Mouse (Mus musculus): ENCODE measurements around the gene Calr3. TPM values are rescaled to one million over a fixed set of nuclear protein-coding genes. Genes with fewer than 3 reads are reported as not detected.

Gene Calr3
- polyA plus RNA-seq, 1 experiment from 2014 or later, result 1.7 TPM

DNA sequence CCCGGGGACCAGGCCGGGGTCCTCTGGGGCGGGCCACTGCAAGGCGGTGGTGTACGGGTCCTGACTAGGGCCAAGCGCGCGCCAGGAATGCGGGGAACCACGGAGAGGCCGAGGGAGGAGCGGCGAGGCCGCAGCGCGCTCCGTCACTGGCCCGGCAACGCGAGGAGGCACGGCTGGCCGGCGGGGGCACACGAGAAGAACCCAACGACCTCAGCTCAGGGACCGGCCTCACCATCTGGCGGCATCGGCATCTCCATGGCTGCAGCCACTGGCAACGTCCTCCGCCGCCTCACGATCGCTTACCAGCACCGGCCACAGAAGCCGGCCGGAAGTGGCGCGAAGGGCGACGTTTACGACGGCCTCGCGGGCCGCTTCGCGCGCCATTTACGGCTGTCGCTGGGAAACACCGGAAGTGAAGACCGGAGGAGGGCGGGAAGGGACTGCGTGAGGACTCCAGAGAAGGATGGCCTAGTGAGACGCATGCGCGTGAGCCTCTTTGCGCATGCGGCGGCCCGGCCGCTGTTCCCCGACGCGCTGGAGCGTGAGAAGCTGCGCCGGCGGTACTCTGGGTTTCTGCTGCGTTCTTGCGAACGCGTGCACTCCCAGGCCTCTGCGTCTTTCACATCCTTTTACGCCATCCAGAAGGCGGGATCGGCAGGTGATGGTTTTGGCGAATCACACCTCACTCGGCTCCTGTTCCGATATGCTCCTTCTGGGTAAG is 31.3 kb upstream of the Calr3 start, which contains the start of gene Cherp:
Cherp (minus strand) TSS at position 401 of the 721 bp plus-strand sequence.
- WGBS, result under 1% methylated on average over 80 of the region's 80 CpGs
- H3K9ac ChIP-seq (ENCODE audit: low read length), result peak within 1 kb of the TSS; percentile 72
- ATAC-seq (replicated peaks; ENCODE audit: low FRiP score, low TSS enrichment, low read depth), result peak; percentile 94
- peaks cover 39% of the 10 kb centered on the region for H3K36me3 ChIP-seq (ENCODE audit: control insufficient read depth, insufficient read depth, low read length)
- H3K27ac ChIP-seq (ENCODE audit: low read depth), result peak within 1 kb of the TSS; percentile 79
- peak within 1 kb of the TSS; percentile 99 for H3K4me2 ChIP-seq (ENCODE audit: low read length)
- H3K4me3 ChIP-seq (ENCODE audit: low read depth, low read length), result peak within 1 kb of the TSS; percentile 97
- no peaks in the 10 kb centered on the region for H3K27me3 ChIP-seq (replicated peaks; ENCODE audit: control insufficient read depth, insufficient read depth, low read length)
- peak; percentile 92 for DNase-seq (ENCODE audit: low spot score)
- H3K4me1 ChIP-seq (replicated peaks; ENCODE audit: control insufficient read depth, insufficient read depth, low read length), result peaks cover 14% of the 10 kb centered on the region
- H3K9me3 ChIP-seq (ENCODE audit: control insufficient read depth, low read length), result peaks cover 4% of the 10 kb centered on the region; the same call in 1 of the 2 replicates

DNA sequence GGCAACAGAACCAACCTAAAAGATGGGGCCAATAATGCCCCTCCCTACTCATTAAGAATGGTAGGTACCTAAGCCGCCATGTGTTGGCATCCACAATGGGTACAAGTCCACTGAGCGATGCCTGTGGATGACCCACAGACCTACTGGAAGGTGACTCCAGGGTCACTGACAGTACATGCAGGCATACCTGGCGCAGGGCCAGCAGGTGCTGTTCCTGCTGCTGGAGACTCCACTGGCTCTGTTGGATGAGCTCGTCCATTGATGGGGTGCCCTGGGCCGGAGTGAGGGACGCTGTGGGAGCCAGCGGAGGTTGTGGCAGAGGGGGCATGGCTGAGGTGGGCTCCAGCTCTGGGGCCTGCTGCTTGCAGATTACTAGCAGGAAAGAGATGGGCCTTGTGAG is 27.0 kb upstream of the Calr3 start:
- H3K4me3 ChIP-seq (ENCODE audit: low read depth, low read length), result no peak overlapping the region
- no peak overlapping the region for H3K4me2 ChIP-seq (ENCODE audit: low read length)
- H3K27ac ChIP-seq (ENCODE audit: low read depth), result no peak overlapping the region
- H3K4me1 ChIP-seq (replicated peaks; ENCODE audit: control insufficient read depth, insufficient read depth, low read length), result peaks cover 7% of the 10 kb centered on the region; the same call in 1 of the 2 replicates
- ATAC-seq (replicated peaks; ENCODE audit: low FRiP score, low TSS enrichment, low read depth), result no peak
- DNase-seq (ENCODE audit: low spot score), result no peak
- H3K9me3 ChIP-seq (ENCODE audit: control insufficient read depth, low read length), result no peaks in the 10 kb centered on the region
- 95% methylated on average over 7 of the region's 7 CpGs for WGBS
- H3K27me3 ChIP-seq (replicated peaks; ENCODE audit: control insufficient read depth, insufficient read depth, low read length), result no peaks in the 10 kb centered on the region
- H3K9ac ChIP-seq (ENCODE audit: low read length), result no peak overlapping the region
- H3K36me3 ChIP-seq (ENCODE audit: control insufficient read depth, insufficient read depth, low read length), result peaks cover 76% of the 10 kb centered on the region

GRCm38 (mm10) chr8:72469984-72470383 is 26.3 kb upstream of the Calr3 start:
- H3K27me3 ChIP-seq (replicated peaks; ENCODE audit: control insufficient read depth, insufficient read depth, low read length), result no peaks in the 10 kb centered on the region
- no peak overlapping the region for H3K4me2 ChIP-seq (ENCODE audit: low read length)
- H3K36me3 ChIP-seq (ENCODE audit: control insufficient read depth, insufficient read depth, low read length), result peaks cover 83% of the 10 kb centered on the region
- no peaks in the 10 kb centered on the region for H3K9me3 ChIP-seq (ENCODE audit: control insufficient read depth, low read length)
- H3K9ac ChIP-seq (ENCODE audit: low read length), result no peak overlapping the region
- H3K4me3 ChIP-seq (ENCODE audit: low read depth, low read length), result no peak overlapping the region
- ATAC-seq (replicated peaks; ENCODE audit: low FRiP score, low TSS enrichment, low read depth) (no peak), DNase-seq (ENCODE audit: low spot score) (no peak)
- H3K27ac ChIP-seq (ENCODE audit: low read depth), result no peak overlapping the region
- 97% methylated on average over 8 of the region's 8 CpGs for WGBS
- peaks cover 7% of the 10 kb centered on the region; the same call in 1 of the 2 replicates for H3K4me1 ChIP-seq (replicated peaks; ENCODE audit: control insufficient read depth, insufficient read depth, low read length)

DNA sequence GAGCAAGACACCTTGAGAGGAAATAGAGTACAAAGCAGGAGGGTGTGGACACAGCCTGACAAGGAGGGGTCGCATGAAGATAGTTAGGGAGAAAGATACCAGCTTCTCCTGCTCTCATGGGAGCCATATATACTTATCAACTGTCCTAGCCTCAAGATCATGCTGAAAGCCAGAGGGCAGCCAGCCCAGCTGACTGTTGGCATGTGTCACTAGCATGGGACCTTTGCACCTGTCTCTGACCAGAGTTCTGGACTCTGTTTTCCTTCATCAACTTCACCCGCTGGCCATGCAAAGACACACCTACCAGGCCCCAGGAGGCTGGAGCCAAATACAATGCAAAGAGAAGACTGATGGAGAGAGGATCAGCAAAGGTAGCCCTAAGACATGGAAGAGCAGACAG is 25.6 kb upstream of the Calr3 start:
- H3K27ac ChIP-seq (ENCODE audit: low read depth), result no peak overlapping the region
- WGBS, result 92% methylated on average over 2 of the region's 2 CpGs

DNA sequence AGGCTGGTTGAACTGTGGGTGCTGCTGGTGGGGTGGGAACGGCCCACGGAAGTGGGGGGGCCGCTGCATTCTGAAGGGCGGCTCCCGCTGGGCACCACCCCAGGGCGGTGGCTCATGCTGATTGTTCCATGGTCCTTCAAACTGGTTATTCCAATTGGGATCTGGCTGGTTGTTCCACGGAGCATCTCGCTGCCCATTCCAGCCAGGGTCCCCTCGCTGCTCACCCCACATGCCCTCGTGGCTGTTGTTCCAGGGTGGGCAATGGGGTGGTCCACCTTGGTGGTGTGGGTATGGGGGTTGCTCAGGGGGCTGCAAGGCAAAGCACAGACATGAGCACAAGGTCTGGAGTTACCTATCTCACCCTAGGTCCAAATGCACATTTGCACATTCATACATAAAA is 20.5 kb upstream of the Calr3 start:
- Histone ChIP-seq H3K36me3 (ENCODE audit: control insufficient read depth, insufficient read depth, low read length) (peaks cover 99% of the 10 kb centered on the region), H3K27me3 (replicated peaks; ENCODE audit: control insufficient read depth, insufficient read depth, low read length) (no peaks in the 10 kb centered on the region), H3K27ac (ENCODE audit: low read depth) (no peak overlapping the region), H3K4me1 (replicated peaks; ENCODE audit: control insufficient read depth, insufficient read depth, low read length) (no peaks in the 10 kb centered on the region), H3K4me3 (ENCODE audit: low read depth, low read length) (no peak overlapping the region), H3K4me2 (ENCODE audit: low read length) (no peak overlapping the region), H3K9ac (ENCODE audit: low read length) (no peak overlapping the region), H3K9me3 (ENCODE audit: control insufficient read depth, low read length) (no peaks in the 10 kb centered on the region)
- 90% methylated on average over 10 of the region's 10 CpGs for WGBS
- DNase-seq (ENCODE audit: low spot score) (no peak), ATAC-seq (replicated peaks; ENCODE audit: low FRiP score, low TSS enrichment, low read depth) (no peak)

More for the DNA sequence above, 25.6 kb upstream of the Calr3 start:
- peaks cover 7% of the 10 kb centered on the region; the same call in 1 of the 2 replicates for H3K4me1 ChIP-seq (replicated peaks; ENCODE audit: control insufficient read depth, insufficient read depth, low read length)
- no peak overlapping the region for H3K4me2 ChIP-seq (ENCODE audit: low read length)
- H3K4me3 ChIP-seq (ENCODE audit: low read depth, low read length), result no peak overlapping the region
- no peak overlapping the region for H3K9ac ChIP-seq (ENCODE audit: low read length)
- H3K36me3 ChIP-seq (ENCODE audit: control insufficient read depth, insufficient read depth, low read length), result peaks cover 90% of the 10 kb centered on the region
- DNase-seq (ENCODE audit: low spot score) (no peak), ATAC-seq (replicated peaks; ENCODE audit: low FRiP score, low TSS enrichment, low read depth) (no peak)
- H3K9me3 ChIP-seq (ENCODE audit: control insufficient read depth, low read length), result no peaks in the 10 kb centered on the region
- H3K27me3 ChIP-seq (replicated peaks; ENCODE audit: control insufficient read depth, insufficient read depth, low read length), result no peaks in the 10 kb centered on the region

DNA sequence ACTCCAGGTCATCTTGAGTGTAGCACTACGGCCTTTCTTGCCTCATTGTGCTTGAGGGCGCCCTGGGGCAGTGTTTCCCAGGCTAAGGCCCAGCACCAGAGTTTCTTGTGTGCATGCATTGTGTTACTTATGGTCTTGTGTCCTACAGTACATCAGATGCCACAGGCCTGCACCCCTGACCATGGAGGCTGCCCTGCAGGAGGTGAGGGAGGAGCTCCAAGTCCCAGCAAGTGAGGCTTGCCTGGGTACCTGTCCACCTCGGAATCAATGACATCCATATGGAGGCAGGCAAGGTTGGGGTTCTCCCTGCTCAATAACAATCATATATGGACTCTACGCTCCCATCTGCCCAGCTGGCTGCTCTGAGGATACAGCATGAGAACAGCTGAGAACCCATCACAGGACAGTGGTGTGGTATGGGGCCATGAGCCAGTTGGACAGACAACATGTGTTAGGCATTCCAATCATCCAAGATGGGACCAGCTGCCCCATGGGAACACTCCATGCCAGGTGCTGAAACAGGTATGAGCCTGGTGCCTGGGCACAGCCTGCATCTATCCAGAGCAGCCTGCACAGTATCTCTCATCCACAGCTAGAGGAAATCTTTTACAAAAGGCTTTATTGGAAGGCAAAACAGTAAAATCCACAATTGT is 16.3 kb upstream of the Calr3 start:
- no peak overlapping the region for H3K4me2 ChIP-seq (ENCODE audit: low read length)
- peaks cover 76% of the 10 kb centered on the region for H3K36me3 ChIP-seq (ENCODE audit: control insufficient read depth, insufficient read depth, low read length)
- no peak for DNase-seq (ENCODE audit: low spot score)
- no peak overlapping the region for H3K27ac ChIP-seq (ENCODE audit: low read depth)
- no peak for ATAC-seq (replicated peaks; ENCODE audit: low FRiP score, low TSS enrichment, low read depth)
- H3K4me1 ChIP-seq (replicated peaks; ENCODE audit: control insufficient read depth, insufficient read depth, low read length), result no peaks in the 10 kb centered on the region
- H3K9ac ChIP-seq (ENCODE audit: low read length), result no peak overlapping the region
- no peaks in the 10 kb centered on the region for H3K27me3 ChIP-seq (replicated peaks; ENCODE audit: control insufficient read depth, insufficient read depth, low read length)
- no peaks in the 10 kb centered on the region for H3K9me3 ChIP-seq (ENCODE audit: control insufficient read depth, low read length)
- no peak overlapping the region for H3K4me3 ChIP-seq (ENCODE audit: low read depth, low read length)
- 91% methylated on average over 4 of the region's 4 CpGs for WGBS

DNA sequence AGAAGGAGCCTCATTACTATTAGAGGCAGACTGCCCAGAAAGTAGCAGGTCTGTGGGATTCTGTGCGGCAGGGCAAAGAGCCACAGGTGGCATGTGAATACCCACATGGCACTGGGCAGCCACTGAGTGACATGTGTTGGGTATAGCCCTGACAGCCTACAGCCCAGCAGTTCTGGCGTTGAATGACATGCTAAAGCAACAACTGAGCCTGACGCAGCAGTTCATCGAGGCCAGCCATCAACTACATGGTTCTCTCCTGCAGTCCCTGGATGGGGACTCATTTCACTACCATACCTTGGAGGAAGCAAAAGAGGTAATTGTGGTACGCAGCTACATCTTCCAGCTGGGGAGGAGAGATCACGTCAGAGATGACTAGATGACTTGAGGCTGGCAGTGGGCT is 14.8 kb upstream of the Calr3 start:
- no peak overlapping the region for H3K27ac ChIP-seq (ENCODE audit: low read depth)
- no peak overlapping the region for H3K4me2 ChIP-seq (ENCODE audit: low read length)
- no peak for ATAC-seq (replicated peaks; ENCODE audit: low FRiP score, low TSS enrichment, low read depth)
- H3K36me3 ChIP-seq (ENCODE audit: control insufficient read depth, insufficient read depth, low read length), result peaks cover 76% of the 10 kb centered on the region
- no peaks in the 10 kb centered on the region for H3K27me3 ChIP-seq (replicated peaks; ENCODE audit: control insufficient read depth, insufficient read depth, low read length)
- 83% methylated on average over 6 of the region's 6 CpGs for WGBS
- H3K9ac ChIP-seq (ENCODE audit: low read length), result no peak overlapping the region
- no peak overlapping the region for H3K4me3 ChIP-seq (ENCODE audit: low read depth, low read length)
- no peaks in the 10 kb centered on the region for H3K4me1 ChIP-seq (replicated peaks; ENCODE audit: control insufficient read depth, insufficient read depth, low read length)
- no peak for DNase-seq (ENCODE audit: low spot score)
- H3K9me3 ChIP-seq (ENCODE audit: control insufficient read depth, low read length), result peaks cover 2% of the 10 kb centered on the region; the same call in 1 of the 2 replicates

- Histone ChIP-seq H3K9ac (ENCODE audit: low read length) (no peak overlapping the region), H3K27ac (ENCODE audit: low read depth) (no peak overlapping the region), H3K27me3 (replicated peaks; ENCODE audit: control insufficient read depth, insufficient read depth, low read length) (no peaks in the 10 kb centered on the region), H3K4me3 (ENCODE audit: low read depth, low read length) (no peak overlapping the region), H3K36me3 (ENCODE audit: control insufficient read depth, insufficient read depth, low read length) (peaks cover 72% of the 10 kb centered on the region), H3K4me1 (replicated peaks; ENCODE audit: control insufficient read depth, insufficient read depth, low read length) (no peaks in the 10 kb centered on the region), H3K4me2 (ENCODE audit: low read length) (no peak overlapping the region), H3K9me3 (ENCODE audit: control insufficient read depth, low read length) (peaks cover 2% of the 10 kb centered on the region; the same call in 1 of the 2 replicates)
- DNase-seq (ENCODE audit: low spot score) (no peak), ATAC-seq (replicated peaks; ENCODE audit: low FRiP score, low TSS enrichment, low read depth) (no peak)
- 77% methylated on average over 3 of the region's 3 CpGs for WGBS
Measured at GRCm38 (mm10) chr8:72457806-72458205, 14.1 kb upstream of the Calr3 start.

Data from intestine, embryonic 14.5 days (tissue).